Mouse (Mus musculus) layer of hippocampus, postnatal 10 days (tissue): ENCODE results near the gene Pelp1. TPM values are rescaled to one million over a fixed set of nuclear protein-coding genes. Genes with fewer than 3 reads are reported as not detected.

ENCODE experiments used
- DNase-seq, 2 experiments: peaks; one replicate each; pipeline ENCODE4 v3.0.0; 2021; ENCODE audit warnings: low spot score in 2 of 2
- long read RNA-seq: library from polyadenylated mRNA; stranded (forward); transcript quantifications from one replicate; pipeline ENCODE4 v2.0.0, GENCODE M21; 2023
- total RNA-seq, 2 experiments: library from RNA; stranded (reverse); gene quantifications; 2 replicates each; pipeline ENCODE4 v1.2.3; 2021

Gene Pelp1
- 10 to 100 TPM; 41.3 to 46.8 TPM for total RNA-seq
- long read RNA-seq, transcript Pelp1-201 (17 exons, 3,435 nt), result major isoform, 7 of 19 reads
- long read RNA-seq, partial matches to known transcripts, result 11 of 19 reads
- long read RNA-seq, other reads (novel, unspliced or antisense), result 1 of 19 reads

GRCm38 (mm10) chr11:70409594-70410296 lies at the start of gene Pelp1:
Pelp1 (minus strand) TSS chr11:70410031.
- DNase-seq, result peak; percentile 96

- no peak for DNase-seq
Observed at GRCm38 (mm10) chr11:70458688-70459600, 49.1 kb upstream of the Pelp1 start, which contains the start of gene Zmynd15. Zmynd15 (plus strand) TSS chr11:70459433.

- DNase-seq, result no peak
Observed at GRCm38 (mm10) chr11:70453261-70454044, 43.6 kb upstream of the Pelp1 start.

GRCm38 (mm10) chr11:70451797-70452498 lies 42.1 kb upstream of the Pelp1 start, which contains the start of gene Med11:
Med11 (plus strand) TSS chr11:70451919.
- DNase-seq, result peak; percentile 90 to 94

GRCm38 (mm10) chr11:70450926-70451325 lies 41.1 kb upstream of the Pelp1 start:
- DNase-seq, result no peak

- no peak for DNase-seq
Observed at GRCm38 (mm10) chr11:70447373-70447772, 37.5 kb upstream of the Pelp1 start.

- DNase-seq, result no peak
Observed at GRCm38 (mm10) chr11:70446756-70447155, 36.9 kb upstream of the Pelp1 start.

GRCm38 (mm10) chr11:70444667-70445066 lies 34.8 kb upstream of the Pelp1 start:
- DNase-seq, result no peak

GRCm38 (mm10) chr11:70443964-70444363 lies 34.1 kb upstream of the Pelp1 start:
- no peak for DNase-seq

GRCm38 (mm10) chr11:70441882-70442281 lies 32.1 kb upstream of the Pelp1 start:
- DNase-seq, result no peak

GRCm38 (mm10) chr11:70440637-70441036 lies 30.8 kb upstream of the Pelp1 start:
- DNase-seq, result no peak

GRCm38 (mm10) chr11:70438728-70439374 lies 29.0 kb upstream of the Pelp1 start:
- no peak for DNase-seq

- no peak for DNase-seq
Observed at GRCm38 (mm10) chr11:70437426-70437825, 27.6 kb upstream of the Pelp1 start.

GRCm38 (mm10) chr11:70435476-70435875 lies 25.6 kb upstream of the Pelp1 start:
- DNase-seq, result no peak

- DNase-seq, result no peak
Observed at GRCm38 (mm10) chr11:70433951-70434350, 24.1 kb upstream of the Pelp1 start.

- no peak for DNase-seq
Observed at GRCm38 (mm10) chr11:70433569-70433943, 23.7 kb upstream of the Pelp1 start.

GRCm38 (mm10) chr11:70432895-70433568 lies 23.2 kb upstream of the Pelp1 start:
- DNase-seq, result peak in 1 of 2 experiments; percentile 62

GRCm38 (mm10) chr11:70432048-70432894 lies 22.4 kb upstream of the Pelp1 start, which contains the start of gene Arrb2:
Arrb2 (plus strand) TSS chr11:70432635.
- DNase-seq, result peak; percentile 98 to 99
